Mouse (Mus musculus) layer of hippocampus, adult 6 months (tissue): ENCODE measurements around the gene Ubtfl1. TPM values are rescaled to one million over a fixed set of nuclear protein-coding genes. Genes with fewer than 3 reads are reported as not detected.

Source experiments
- long read RNA-seq, 2 experiments: library from polyadenylated mRNA; unstranded; transcript quantifications; one replicate each; pipeline ENCODE4 v2.0.0; 2019 to 2020
- microRNA-seq: library from miRNA; unstranded; fragments of <30 nt; microRNA quantifications from one replicate; pipeline ENCODE4 v1.2.0, GENCODE M21; 2020
- polyA plus RNA-seq: library from polyadenylated mRNA; unstranded; fragments of <200 nt; fragmentation: Nextera tagmentation; gene quantifications from 2 replicates; pipeline ENCODE4 v1.2.3, GENCODE M21; 2021

Gene Ubtfl1
- not detected in 2 replicates for polyA plus RNA-seq
- long read RNA-seq, experiment 1: 0 reads
- long read RNA-seq, experiment 2: 0 reads

DNA sequence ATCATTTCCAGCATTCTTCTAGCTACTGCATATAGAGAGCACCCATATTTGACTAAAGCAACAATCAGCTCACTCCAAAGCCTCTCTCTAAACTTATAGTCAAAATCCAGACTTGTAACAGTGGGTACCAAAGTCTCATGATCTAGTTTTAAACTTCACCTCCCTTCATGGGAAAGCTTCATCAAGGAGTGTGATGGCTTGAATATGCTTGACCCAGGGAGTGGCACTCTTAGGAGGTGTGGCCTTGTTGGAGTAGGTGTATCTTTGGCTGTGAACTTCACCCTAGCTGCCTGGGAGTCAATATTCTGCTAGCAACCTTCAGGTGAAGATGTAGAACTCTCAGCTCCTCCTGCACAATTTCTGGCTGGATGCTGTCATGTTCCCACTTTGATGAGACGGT lies at the start of gene Ubtfl1:
Gene Ubtfl1 (plus strand): TSS at position 301 of the 400 bp plus-strand sequence.

DNA sequence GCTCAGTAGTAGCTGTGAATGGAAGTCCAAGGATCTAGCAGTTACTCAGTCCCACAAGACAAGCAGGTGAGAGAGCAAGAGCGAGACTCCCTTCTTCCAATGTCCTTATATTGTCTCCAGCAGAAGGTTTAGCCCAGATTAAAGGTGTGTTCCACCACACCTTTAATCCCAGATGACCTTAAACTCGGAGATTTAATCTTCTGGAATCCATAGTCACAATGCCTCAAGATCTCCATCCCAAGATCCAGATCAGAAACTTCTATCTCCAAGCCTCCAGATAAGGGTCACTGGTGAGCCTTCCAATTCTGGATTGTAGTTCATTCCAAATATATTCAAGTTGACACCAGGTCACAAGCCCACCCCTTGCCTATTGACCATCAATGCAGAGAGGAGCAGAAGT lies 1.3 kb upstream of the Ubtfl1 start, which contains the start of gene Naalad2:
Gene Naalad2 (minus strand): TSS at position 101 of the 400 bp plus-strand sequence.

DNA sequence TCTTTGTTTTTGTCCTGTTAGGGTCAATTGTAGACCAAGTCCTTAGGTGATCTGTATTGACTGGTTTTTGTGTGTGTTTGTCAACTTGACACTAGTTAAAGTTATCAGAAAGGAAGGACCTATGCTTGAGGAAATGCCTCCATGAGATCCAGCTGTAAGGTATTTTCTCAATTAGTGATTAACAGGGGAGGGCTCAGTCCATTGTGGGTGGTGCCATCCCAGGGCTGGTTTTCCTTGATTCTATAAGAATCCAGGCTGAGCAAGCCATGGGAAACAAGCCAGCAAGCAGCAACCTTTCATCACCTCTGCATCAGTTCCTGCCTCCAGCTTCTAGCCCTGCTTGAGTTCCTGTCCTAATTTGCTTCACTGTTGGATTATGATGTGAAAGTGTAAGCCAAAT lies 26.1 kb downstream of the Ubtfl1 start, which contains the start of gene Mbd3l2:
Gene Mbd3l2 (plus strand): TSS at position 301 of the 400 bp plus-strand sequence.

Small RNA genes within 50 kb of the gene (microRNA-seq; reads per million reads assigned to microRNA genes)
- not detected for gene Gm22854

Other genes starting within 250 kb of the Ubtfl1 start
- 92.9 and 104 TPM in 2 replicates for gene Chordc1, start 112.3 kb upstream of the Ubtfl1 start, polyA plus RNA-seq
- gene Naalad2, start 1.4 kb upstream of the Ubtfl1 start, polyA plus RNA-seq: 0.38 TPM in 2 replicates
- gene Mbd3l2, start 26.2 kb downstream of the Ubtfl1 start, polyA plus RNA-seq: not detected in 2 replicates
- gene Zfp558, start 73.8 kb downstream of the Ubtfl1 start, polyA plus RNA-seq: 1.1 and 2.0 TPM in 2 replicates
- not detected in 2 replicates for gene Mbd3l1, start 73.9 kb downstream of the Ubtfl1 start, polyA plus RNA-seq